Mouse (Mus musculus) mouse trophoblast stem cell (cell line): ENCODE data around the gene Tpk1.

Experiments
- in situ Hi-C, 2 experiments: fragments of 300-500 bp; cut with MseI, MboI; formaldehyde crosslinking; loops; 2 replicates in 1 of 2; 3 replicates in 1 of 2; pipeline ENCODE4 v1.15.1; 2025

The Tpk1 gene

DNA sequence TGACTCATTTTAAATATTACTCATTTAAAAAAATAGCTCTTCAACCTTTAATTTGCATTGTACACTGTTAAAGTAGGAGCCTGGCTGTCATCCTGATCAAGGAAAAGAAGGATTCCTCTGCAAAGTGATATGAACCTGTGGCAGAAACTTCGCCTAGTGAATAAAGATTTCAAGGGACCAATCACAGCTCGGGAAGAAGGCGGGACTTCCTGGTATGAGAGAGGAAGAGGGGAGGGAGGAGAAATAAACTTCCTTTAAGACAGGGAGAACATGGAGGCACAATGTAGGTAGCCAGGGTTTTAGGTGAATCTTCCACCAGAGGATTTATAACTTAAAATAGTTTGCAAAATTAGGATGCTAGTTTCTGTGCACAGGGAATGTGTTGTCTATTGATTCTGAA, 223.9 kb downstream of the Tpk1 start:
- in situ Hi-C loops: no loop called here

DNA sequence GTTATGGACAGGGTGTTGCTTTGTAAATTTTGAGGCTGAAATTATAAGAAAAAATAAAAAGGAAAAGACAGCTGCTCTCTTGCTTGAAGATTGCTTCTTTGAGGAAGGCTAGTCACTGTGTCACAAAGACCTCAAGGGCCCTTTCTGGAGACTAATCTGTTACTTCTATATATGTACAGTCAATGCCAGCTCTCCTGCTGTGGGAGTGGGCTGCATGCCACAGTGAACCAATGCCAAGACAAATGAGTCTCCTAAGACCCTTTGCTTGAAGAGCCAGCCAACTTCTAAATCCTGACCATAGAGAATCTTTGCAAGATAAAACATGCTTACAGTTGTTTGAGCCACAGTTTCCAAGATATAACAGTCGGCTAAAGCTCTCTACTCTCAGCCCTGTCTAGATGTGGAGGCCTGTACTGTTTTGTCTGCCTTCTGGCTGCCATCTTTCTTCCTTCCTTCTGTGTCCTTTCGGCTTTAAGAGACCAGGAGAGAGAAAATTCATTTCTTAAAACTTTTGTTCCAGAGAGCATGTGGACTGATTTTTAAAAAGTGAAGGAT, 230.0 kb downstream of the Tpk1 start:
- in situ Hi-C loops: no loop called here

DNA sequence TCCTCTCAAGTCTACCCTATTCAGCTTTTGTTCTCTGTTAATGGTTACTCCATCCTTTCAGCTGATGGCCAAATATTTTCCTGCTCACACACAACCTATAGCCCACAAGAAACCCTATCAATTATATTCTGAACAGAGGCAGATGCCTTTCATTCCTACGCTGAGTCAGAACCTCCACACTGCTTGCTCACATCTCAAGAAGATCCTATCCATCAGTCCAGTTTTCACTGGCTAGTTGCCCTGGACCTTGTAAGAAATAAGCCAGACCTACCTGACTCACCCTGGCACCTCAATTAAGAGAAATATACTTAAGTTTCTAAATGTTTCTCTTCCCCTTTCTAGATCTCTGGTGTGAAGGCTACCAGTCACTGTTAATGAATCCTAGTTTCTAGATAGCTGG, 231.7 kb downstream of the Tpk1 start:
- in situ Hi-C loops: no loop called here

DNA sequence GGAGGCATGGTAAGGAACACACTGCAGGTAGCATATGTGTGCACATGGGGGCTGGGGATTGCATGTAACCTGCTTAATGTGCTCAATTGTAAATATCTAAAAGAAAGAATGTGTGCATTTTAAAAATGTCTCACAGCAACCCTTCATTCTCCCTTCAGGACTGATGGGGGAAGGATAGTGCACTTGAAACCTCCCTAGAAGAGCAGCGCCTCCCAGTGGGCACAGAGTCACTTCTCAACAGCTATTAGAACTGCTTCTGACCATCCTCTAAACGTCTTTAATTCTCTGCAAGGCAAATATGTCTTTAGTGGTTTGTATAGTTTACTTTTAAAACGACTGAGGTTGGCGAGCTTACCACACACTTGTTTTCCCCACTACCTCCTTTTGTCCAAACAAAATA, 241.1 kb downstream of the Tpk1 start:
- in situ Hi-C loops: no loop called here

DNA sequence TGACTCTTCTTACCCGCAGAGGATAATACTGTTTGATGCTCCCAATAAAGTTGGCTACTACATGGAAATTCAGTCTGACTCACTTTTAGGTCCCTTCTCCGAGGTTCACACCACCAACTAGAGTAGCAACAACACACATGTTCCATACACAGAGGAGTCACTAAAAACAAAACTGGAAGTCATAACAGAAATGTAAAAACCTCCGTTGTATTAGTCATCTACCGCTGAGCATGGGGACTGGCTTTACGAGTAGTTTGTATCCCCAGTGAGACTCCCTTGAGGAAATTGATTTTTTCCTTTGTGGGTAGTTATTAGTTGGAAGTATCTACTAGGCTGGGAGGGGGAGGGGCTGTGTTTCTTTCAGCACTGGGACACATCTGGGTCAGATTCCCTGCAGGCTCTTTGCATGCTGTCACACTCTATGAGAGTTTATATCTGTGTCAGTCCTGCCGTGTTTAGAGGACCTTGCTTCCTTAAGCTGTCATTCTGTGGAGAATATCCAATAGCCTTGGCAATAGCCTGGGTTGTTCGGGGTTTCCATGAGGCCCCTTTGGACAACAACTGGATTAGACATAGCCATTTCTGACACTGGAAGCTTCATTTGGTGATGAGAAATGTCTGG, 245.6 kb downstream of the Tpk1 start:
- in situ Hi-C loops: no loop called here

DNA sequence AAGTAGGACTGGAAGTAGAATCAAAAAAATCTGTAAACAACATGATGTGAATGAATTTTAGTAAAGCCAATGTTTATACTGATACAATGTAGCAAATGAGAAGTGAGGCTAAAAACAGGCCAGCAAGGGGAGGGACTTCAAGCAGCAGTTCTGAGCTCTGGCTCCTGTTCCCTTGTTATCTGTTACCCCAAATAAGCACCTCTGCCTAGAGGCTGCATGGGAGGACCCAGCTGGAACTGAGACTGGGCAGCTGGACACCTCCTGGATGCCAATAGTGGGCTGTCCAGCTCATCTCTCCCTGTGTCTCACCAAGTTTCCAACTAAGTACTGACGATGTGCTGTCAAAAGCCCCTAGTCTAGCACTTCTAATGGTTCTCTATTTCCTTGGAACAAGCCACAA, 257.1 kb downstream of the Tpk1 start:
- in situ Hi-C loops: no loop called here

DNA sequence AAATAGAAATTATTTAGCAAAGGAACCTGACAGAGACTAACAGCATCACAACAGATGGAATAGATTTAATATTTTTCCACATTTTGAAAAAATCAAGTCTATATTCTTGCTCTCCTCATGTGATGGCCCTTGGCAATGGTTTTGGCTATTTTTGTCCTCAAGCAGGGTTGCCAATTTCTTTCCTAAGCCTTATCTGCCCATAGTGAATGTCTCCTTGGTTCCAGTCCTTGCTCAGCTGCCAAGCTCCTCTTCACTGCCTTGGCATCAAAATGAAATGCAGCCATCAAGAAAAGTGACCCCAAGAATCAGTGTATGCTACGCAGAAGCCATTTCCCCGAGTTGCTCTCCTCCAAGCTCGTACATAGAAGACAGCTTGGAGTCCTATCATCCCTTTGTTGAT, 263.0 kb downstream of the Tpk1 start:
- in situ Hi-C loops: no loop called here

DNA sequence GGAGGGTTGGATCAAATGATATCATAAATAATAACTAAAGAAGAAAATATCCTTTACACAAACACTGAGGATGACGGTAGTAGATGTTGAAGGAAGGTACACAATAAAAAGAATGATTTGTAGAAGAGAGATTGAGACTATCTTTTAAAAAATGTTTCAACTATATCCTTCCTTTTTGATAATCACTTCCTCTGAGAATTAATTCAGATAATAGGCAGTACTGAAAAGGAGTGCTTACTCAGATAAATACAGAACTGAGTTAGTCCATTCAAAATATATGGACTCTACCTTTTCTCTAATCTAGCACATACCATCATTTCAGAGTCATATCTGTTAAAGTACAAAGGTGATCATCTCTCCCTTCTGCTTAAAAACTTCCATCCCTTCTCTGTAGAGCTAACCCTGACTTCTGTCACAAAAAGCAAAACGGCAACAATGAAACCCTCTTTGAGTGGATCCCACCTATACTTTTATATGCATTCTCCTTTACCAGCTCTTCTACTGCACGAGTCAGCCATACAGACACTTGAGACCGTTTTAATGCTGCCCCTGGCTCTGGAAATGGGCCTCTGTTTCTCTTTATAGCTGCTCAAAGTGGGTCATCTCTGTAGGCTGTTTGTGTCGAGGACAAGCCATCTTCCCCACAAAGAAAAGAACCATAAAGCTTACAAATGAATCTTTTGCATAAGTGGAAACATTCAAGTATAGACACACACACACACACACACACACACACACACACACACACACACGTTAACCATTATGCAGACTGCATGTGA, 263.7 kb downstream of the Tpk1 start:
- in situ Hi-C loops: no loop called here

DNA sequence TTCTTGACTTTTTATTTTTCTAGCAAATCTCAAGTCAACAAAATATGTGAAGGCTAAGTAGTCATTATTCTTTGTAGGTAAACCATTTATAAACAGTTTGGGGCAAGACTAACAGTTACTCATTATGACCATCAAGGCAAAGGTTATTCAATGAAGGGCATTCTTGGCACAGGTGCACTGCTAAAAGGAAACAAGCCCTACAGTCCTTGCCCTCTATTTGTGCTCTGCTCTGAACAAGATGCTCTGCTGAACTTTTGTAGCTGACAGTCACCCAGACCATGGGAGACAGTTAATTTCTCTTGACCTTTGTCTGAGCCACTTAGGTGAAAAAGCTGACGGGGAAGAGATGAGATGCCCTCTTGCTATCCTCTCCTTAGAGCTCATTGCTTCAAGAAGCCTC, 269.7 kb downstream of the Tpk1 start:
- in situ Hi-C loops: no loop called here

DNA sequence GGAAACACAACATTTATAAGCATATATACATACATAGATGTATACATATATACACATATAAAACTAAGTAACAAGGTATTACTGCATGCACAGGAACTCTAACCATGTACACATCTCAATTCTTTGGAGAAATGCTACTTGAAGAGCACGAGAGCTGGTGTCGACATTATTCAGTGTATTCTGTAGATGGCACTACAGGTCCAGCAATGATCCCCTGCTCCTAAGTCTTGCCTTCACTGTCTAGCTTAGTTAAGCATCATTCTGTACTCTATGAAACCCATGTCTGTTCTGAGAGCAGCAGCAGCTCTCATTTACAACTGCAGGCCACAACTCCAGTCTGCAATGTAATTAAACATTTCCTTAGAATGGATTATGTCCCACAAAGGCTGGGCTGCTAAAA, 270.5 kb downstream of the Tpk1 start:
- in situ Hi-C loops: no loop called here

DNA sequence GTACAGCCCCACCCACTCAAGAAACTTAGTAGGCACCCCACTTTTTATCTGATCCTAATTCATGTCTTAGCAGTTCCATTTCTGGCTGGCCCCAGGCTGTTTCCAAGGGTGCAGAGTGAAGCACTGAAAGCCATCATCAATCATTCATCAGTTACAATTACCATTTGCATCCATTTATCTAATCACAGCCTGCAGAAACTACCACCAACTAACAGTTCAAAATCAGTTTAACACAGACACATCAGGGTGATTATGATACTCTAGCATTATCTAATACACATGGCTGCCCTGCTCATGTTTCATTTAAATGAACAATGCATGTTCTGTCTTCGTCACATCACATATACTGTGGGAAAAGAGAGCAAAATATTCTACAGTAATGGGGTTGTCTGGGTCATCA, 274.7 kb downstream of the Tpk1 start:
- in situ Hi-C loops: no loop called here

DNA sequence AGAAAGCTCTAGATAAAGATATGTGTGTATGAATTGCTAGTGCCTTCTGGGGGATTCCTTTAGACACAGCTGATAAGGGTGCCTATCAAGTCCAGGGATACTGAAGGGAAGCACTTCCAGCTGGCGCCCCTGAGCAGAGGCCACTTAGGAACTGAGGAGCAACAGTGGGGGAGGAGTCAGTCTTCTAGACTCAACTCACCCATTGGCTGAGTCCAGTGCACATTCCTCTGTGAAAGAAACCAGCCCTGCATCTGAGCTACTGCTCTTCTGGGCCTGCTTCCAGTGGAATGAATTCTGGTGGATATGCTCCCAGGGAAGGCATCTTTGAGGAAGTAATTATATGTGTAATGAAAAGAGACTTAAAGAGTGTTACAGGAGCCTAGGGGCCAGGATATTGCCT, 278.8 kb downstream of the Tpk1 start:
- in situ Hi-C loops: no loop called here

DNA sequence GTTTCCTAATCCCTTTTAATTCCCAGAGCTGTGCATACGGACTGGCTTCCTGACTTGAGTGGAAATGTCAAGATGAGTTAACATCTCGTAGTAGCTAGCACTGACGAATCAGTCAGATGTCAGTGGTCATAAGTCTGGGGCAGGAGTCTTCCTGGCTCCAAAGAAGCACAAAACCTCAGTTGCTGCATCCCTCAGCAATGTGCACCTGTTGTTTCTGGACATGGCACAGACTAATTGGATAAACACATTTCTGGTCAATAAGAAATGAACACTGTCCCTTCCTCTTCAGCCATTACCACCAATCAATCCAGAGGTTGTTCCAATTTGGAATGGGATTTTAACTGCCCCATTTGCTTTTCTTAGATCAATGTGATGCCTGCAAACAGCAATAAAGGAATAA, 281.2 kb downstream of the Tpk1 start:
- in situ Hi-C loops: no loop called here

DNA sequence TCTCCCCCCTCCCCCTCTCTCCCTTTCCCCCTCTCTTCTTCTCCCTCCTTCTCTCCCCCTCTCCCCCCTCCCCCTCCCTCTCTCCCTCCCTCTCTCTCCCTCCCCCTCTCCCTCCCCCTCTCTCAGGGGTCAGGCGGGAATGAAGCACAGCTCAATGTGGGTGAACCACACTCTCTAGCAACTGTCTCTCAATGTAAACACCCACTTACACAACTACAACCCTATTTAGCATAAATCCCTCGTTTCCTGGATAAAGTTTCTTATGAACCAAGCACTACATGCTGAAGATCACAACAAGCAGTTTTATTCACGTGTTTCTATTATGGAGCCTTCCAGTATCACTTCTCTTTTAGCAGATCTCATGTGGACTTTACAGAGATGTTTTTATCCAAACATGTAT, 281.8 kb downstream of the Tpk1 start:
- in situ Hi-C loops: no loop called here

DNA sequence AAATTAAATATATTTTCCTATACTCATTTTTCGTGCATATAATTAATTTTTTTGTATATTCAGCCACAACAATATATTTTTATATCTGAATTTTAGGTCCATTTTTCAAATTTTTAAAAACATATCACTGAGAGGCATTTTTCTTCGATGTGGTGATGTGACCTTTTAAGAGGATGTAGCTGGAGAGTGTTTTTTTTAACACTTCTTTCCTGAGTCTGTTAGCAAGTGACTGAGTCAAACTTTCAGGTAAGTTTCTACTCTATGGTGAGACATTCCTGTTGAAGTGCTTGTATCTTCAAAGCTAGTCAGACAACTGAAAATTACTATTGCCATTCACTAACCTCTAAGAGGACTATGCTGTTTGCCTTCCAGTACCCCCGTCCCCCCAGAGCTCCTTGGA, 283.3 kb downstream of the Tpk1 start:
- in situ Hi-C loops: no loop called here

DNA sequence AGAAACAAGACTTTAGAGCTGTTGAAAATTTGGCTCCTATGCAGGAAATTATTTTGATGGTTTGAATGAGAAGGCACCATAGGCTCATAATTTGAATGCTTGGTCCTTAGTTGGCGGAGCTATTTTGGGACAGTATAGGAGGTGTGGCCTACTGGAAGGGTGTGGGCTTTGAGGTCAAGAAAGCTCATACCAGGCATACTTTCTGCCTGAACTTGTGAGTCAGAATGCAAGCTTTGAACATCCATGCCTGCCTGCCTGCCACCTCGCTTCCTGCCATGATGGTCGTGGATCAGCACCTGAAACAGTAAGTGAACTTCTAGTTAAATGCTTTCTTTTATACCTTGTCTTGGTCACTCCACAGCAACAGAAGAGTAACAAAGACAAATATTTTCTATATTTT, 283.8 kb downstream of the Tpk1 start:
- in situ Hi-C loops: no loop called here

DNA sequence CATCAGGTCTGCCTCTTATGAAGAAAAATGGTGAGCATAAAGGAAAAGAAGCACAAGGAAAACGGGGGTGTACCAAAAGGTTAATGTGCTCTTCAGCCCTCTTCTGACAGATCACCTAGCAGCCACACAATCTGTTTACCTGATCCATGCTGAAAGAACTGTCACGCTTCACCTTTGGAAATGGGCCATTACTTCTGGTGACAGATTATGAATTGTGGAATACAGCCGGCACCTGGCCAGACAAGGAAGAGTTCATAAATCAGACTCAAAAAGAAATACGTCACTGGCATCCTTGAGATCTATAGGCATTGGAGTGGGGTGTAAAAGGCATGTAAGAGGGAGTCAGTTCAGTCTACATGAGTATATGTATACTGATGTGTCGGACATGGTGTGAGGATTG, 292.9 kb downstream of the Tpk1 start:
- in situ Hi-C loops: no loop called here

DNA sequence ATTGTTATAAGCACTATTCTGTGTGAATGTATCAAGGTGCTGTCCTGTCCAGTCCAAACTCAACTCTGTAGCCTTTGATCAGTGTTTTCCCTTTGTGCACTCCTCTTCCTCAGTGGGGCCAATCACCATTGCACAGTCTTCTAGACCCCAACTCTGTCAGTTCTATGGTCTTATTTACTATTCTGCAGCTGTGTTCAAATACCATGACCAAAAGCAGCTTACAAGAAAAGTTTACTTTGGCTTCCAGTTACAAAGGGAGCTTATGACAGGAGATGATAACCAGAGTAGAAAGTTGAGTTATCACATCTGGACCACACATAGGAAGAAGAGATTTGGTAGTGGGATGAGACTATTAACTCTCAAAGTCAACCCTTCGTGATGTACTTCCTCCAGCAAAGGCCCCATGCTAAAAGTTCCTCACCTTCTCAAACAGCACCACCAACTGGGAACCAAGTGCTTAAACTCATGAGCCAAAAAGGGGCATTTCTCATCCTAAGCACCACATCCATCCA, 298.6 kb downstream of the Tpk1 start:
- in situ Hi-C loops: no loop called here

DNA sequence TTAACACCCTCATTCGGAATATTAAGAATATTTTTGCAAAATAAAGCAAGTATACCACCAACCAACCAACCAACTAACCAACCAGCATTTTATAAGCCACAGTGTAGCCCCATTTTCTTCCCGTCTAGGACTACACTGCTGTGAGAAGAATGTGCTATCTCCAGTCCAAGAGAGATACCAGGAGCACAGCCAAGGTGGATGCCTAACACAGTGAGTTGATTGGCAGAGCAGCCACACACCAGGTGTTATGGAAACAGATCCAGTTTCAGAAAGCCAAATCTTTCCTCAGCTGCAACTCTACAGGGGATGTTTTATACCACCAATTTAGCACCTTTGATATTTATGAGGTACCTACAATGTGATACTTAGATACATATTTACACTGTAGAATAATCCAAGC, 299.1 kb downstream of the Tpk1 start:
- in situ Hi-C loops: no loop called here

DNA sequence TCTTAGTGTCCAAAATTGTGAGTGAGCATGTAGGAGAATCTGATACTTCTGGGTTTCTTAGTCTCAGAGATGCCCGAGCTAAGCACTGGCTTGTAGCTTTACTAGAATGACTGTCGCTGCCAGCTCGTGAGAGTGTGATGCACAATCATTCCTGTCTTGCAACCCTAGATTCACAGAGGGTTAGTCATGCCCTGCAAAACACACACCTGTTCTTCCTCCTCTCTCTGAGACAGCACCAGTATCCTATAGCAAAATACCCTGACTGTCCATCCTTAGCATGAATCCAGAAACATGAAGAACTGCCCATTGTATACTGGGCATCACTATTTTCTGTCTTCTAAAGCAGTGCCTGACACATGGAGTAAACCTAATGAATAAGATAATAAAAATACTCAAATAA, 302.2 kb downstream of the Tpk1 start:
- in situ Hi-C loops: no loop called here

DNA sequence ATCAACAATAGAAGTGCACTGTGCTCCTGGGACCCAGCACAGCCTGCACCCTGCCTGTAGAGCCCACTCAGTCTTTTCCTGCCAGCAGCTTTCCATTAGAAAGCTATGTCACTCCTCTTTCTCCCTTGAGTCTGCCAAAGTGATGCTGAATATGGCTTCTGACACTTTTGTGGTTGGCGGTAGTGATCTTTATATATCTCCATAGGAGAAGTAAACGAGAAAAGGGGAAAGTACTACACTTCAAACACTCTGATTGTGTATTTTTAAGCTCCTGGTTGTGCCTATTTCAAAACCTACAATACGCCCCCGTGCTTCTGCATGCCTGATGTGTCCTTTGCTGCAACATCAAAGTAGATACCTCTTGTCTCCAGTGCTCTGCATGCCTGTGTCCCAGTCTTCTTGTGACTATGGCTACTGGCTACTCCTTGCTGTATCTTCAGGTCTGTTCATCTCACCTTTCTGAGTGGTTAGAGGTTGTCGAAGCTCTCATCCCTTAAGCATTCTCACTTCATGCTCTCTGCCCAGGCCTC, 302.7 kb downstream of the Tpk1 start:
- in situ Hi-C loops: no loop called here

DNA sequence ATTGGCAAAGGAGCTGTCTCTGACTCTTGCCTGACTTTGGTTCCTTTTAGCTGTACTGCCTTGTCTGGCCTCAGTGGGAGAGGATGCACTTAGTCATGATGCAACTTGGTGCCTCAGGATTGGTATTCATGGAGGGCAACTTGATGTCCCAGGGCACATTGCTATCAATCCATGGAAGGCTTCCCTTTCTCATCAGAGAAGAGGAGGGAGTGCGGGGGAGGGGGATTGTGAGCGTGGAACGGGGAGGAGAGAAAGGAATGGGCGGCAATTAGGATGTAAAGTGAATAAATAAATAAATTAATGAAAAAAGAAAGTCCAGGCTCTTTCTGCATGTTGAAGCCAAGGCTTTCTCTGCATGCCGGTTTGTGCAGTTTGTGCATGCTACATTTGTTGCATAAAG, 304.8 kb downstream of the Tpk1 start:
- in situ Hi-C loops: no loop called here

DNA sequence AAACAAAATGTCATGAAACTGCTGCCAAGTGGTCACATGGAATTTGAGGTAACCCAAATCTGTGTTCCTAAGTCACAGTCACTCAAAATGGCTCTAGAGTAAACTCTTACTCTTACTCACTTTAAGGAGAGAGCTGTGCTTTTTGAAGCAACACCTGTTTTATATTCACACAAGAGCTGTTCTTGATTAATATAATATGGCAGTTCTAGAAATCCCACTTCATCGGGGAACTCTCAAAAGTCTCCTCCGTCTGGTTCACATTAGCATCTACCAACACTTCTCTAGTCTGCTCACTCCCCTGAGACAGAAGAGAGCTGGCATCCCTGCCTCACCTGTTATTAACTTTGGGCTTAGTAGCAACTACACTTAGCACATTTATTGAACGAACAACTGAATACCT, 305.9 kb downstream of the Tpk1 start:
- in situ Hi-C loops: no loop called here
